Comparison of ENCODE assay signal across 21 mouse cellular contexts in genomic region chr5:36022361-36022760, GRCm38 (mm10).
DNase-seq lines count a peak whose midpoint lies in the region; ATAC-seq lines count a peak whose summit lies in the region.
"Had no signal": no experiment of that assay in that cellular context is flagged by ENCODE, and none has a peak within 500 bp of the region (broad histone marks: within the 10 kb centered on the region; RNA-seq: fewer than 3 reads in every experiment).

No protein-coding gene starts in this region.

- peak; percentile 22 for DNase-seq in embryo, embryonic 10 days (ENCODE audit: low spot score)
- DNase-seq in embryo, embryonic 9.5 days (ENCODE audit: extremely low spot score), result no peak
- DNase-seq in midbrain, embryonic 10.5 days (ENCODE audit: low spot score), result no peak
- DNase-seq in embryo, embryonic 11 days, result peak; percentile 7
- no peak for DNase-seq in ovary, adult 18-20 months (ENCODE audit: low spot score)
- no peak for DNase-seq in layer of hippocampus, postnatal 10 days (ENCODE audit: low spot score in 2 of 2)
- DNase-seq: adrenal gland, postnatal 10 days; B cell, adult 2 months; cerebellum, adult 11 months; cerebellum, adult 8-10 months; cerebellum, postnatal 14 days; gastrocnemius, postnatal 10 days had no signal

- no peak for ATAC-seq in midbrain, embryonic 13.5 days
- ATAC-seq: CD4-positive, CD25-positive, alpha-beta regulatory T cell, adult 4 months; forebrain, embryonic 15.5 days; intestine, embryonic 16.5 days had no signal

- H3K9me3 ChIP-seq in midbrain, embryonic 10.5 days (replicated peaks), result no peaks in the 10 kb centered on the region
- H3K9me3 ChIP-seq in midbrain, embryonic 13.5 days, result no peaks in the 10 kb centered on the region
- H3K9me3 ChIP-seq: embryonic facial prominence, embryonic 15.5 days; forebrain, embryonic 15.5 days; G1E; heart, embryonic 12.5 days; hindbrain, embryonic 15.5 days had no signal

- no peak overlapping the region for H3K9ac ChIP-seq in midbrain, embryonic 13.5 days (replicated peaks)
- H3K9ac ChIP-seq: embryonic facial prominence, embryonic 15.5 days; forebrain, embryonic 15.5 days; heart, embryonic 12.5 days; hindbrain, embryonic 15.5 days had no signal

- H3K4me3 ChIP-seq in midbrain, embryonic 10.5 days, result no peak overlapping the region
- no peak overlapping the region for H3K4me3 ChIP-seq in midbrain, embryonic 13.5 days (replicated peaks)
- H3K4me3 ChIP-seq: embryonic facial prominence, embryonic 15.5 days; erythroblast, embryonic 14.5 days; forebrain, embryonic 15.5 days; heart, embryonic 12.5 days; hindbrain, embryonic 15.5 days had no signal

- peaks cover 17% of the 10 kb centered on the region for H3K4me1 ChIP-seq in midbrain, embryonic 10.5 days
- H3K4me1 ChIP-seq in midbrain, embryonic 13.5 days (replicated peaks), result peaks cover 5% of the 10 kb centered on the region; the same call in 1 of the 2 replicates
- H3K4me1 ChIP-seq: embryonic facial prominence, embryonic 15.5 days; forebrain, embryonic 15.5 days; hindbrain, embryonic 15.5 days had no signal

- no peaks in the 10 kb centered on the region for H3K27me3 ChIP-seq in midbrain, embryonic 10.5 days (ENCODE audit: low read depth, poor library complexity, severe bottlenecking)
- no peaks in the 10 kb centered on the region for H3K27me3 ChIP-seq in midbrain, embryonic 13.5 days
- H3K27me3 ChIP-seq: embryonic facial prominence, embryonic 15.5 days; forebrain, embryonic 15.5 days; heart, embryonic 12.5 days; hindbrain, embryonic 15.5 days had no signal

- peaks cover 27% of the 10 kb centered on the region for H3K36me3 ChIP-seq in midbrain, embryonic 10.5 days
- peaks cover 54% of the 10 kb centered on the region for H3K36me3 ChIP-seq in midbrain, embryonic 13.5 days
- H3K36me3 ChIP-seq: forebrain, embryonic 15.5 days; G1E had no signal

- 64% methylated on average over 1 of the region's 1 CpGs for WGBS in midbrain, embryonic 10.5 days
- 71% methylated on average over 1 of the region's 1 CpGs for WGBS in midbrain, embryonic 13.5 days

- peak overlapping the region; percentile 52 for H3K27ac ChIP-seq in midbrain, embryonic 10.5 days (replicated peaks)
- no peak overlapping the region for H3K27ac ChIP-seq in midbrain, embryonic 13.5 days
- H3K27ac ChIP-seq: embryonic facial prominence, embryonic 15.5 days; forebrain, embryonic 15.5 days; hindbrain, embryonic 15.5 days had no signal

- no peak overlapping the region for H3K4me2 ChIP-seq in midbrain, embryonic 13.5 days (replicated peaks)
- H3K4me2 ChIP-seq: embryonic facial prominence, embryonic 15.5 days; forebrain, embryonic 15.5 days; heart, embryonic 12.5 days; hindbrain, embryonic 15.5 days had no signal

Comparison
In these comparisons a context has a peak if more than half of its experiments do, and no peak if none do; other contexts are left out.
1. DNase-seq: peak in embryo, embryonic 10 days (single experiment) and embryo, embryonic 11 days (single experiment); none in embryo, embryonic 9.5 days (single experiment), midbrain, embryonic 10.5 days (single experiment), ovary, adult 18-20 months (single experiment) and layer of hippocampus, postnatal 10 days (0 of 2).